ENCODE assay signal across 17 mouse cellular contexts in the genomic region with DNA sequence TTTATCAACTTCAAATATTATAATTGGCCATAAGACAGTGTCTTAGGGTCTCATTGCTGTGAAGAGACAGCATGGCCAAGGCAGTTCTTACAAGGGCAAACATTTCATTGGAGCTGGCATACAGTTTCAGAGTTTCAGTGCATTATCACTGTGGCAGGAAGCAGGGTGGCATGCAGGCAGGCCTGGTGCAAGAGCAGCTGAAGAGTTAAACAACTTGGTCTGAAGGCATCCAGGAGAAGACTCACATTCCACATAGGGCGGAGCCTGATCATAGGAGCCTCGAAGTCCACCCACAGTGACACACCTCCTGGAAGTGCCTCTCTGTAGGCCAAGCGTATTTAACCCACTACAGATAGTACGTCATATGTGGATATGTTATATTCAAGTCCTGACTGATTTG.
"Had no signal": no experiment of that assay in that cellular context is flagged by ENCODE, and none has a peak within 500 bp of the region (broad histone marks: within the 10 kb centered on the region; RNA-seq: fewer than 3 reads in every experiment).

No protein-coding gene starts in this region.

- H3K27ac ChIP-seq: kidney, postnatal 0 days; left cerebral cortex, adult 2 months; limb, embryonic 13.5 days; liver, embryonic 12.5 days; liver, embryonic 15.5 days; midbrain, embryonic 10.5 days had no signal

- H3K27me3 ChIP-seq: limb, embryonic 13.5 days; liver, embryonic 12.5 days; liver, embryonic 15.5 days had no signal

- H3K4me1 ChIP-seq: limb, embryonic 13.5 days; liver, embryonic 12.5 days; liver, embryonic 15.5 days; midbrain, embryonic 10.5 days had no signal

- DNase-seq: kidney, adult 2 months; kidney, postnatal 36 days; layer of hippocampus, postnatal 36 days; left cerebral cortex, postnatal 4 days; liver; lung, adult 2 months; lung, postnatal 14 days; lung, postnatal 4 days; thymus, adult 18-20 months; thymus, postnatal 36 days had no signal

- H3K4me3 ChIP-seq: left cerebral cortex, adult 2 months; limb, embryonic 13.5 days; liver, embryonic 12.5 days; liver, embryonic 15.5 days; midbrain, embryonic 10.5 days had no signal

- H3K9me3 ChIP-seq: limb, embryonic 13.5 days; liver, embryonic 12.5 days; liver, embryonic 15.5 days; midbrain, embryonic 10.5 days had no signal

- H3K9ac ChIP-seq: limb, embryonic 13.5 days; liver, embryonic 12.5 days; liver, embryonic 15.5 days had no signal

- ATAC-seq: intestine, postnatal 0 days; liver, embryonic 12.5 days had no signal

- H3K4me2 ChIP-seq: limb, embryonic 13.5 days; liver, embryonic 12.5 days; liver, embryonic 15.5 days had no signal
